Mouse (Mus musculus) neural tube, embryonic 11.5 days (tissue): ENCODE data around the gene F830045P16Rik. TPM values are rescaled to one million over a fixed set of nuclear protein-coding genes. Genes with fewer than 3 reads are reported as not detected.

ENCODE experiments used
- ATAC-seq: fragments of 200-750 bp; cut with Nextera tagmentation; 2 replicates; pipeline ENCODE4 v1.8.0; 2017; ENCODE audit warnings: moderate number of reproducible peaks, mild to moderate bottlenecking, moderate TSS enrichment, moderate library complexity; ENCODE audit not compliant: insufficient read depth, low FRiP score, low TSS enrichment
- DNase-seq: peaks from one replicate; pipeline ENCODE4 v3.0.0-alpha.2; 2015; ENCODE audit warnings: low spot score
- H3K27ac ChIP-seq: fragments of 300-500 bp; sonication (generic); 2 replicates; pipeline ENCODE4 v1.5.1; 2014; ENCODE audit warnings: low read depth, mild to moderate bottlenecking, low read length
- H3K27me3 ChIP-seq: fragments of 300-500 bp; sonication (generic); 2 replicates; pipeline ENCODE4 v1.6.1; 2014; ENCODE audit warnings: mild to moderate bottlenecking, low read length, mixed read lengths; ENCODE audit not compliant: control insufficient read depth, insufficient read depth
- H3K36me3 ChIP-seq: fragments of 300-500 bp; sonication (generic); 2 replicates; pipeline ENCODE4 v1.6.1; 2014; ENCODE audit warnings: mild to moderate bottlenecking, low read length, moderate library complexity, mixed read lengths; ENCODE audit not compliant: control insufficient read depth, insufficient read depth
- H3K4me1 ChIP-seq: fragments of 300-500 bp; sonication (generic); 2 replicates; pipeline ENCODE4 v1.6.1; 2014; ENCODE audit warnings: low read length, mixed read lengths; ENCODE audit not compliant: control insufficient read depth, insufficient read depth
- H3K4me2 ChIP-seq: fragments of 300-500 bp; sonication (generic); 2 replicates; pipeline ENCODE4 v1.6.1; 2014; ENCODE audit warnings: low read depth, mild to moderate bottlenecking, moderate library complexity
- H3K4me3 ChIP-seq: fragments of 300-500 bp; sonication (generic); 2 replicates; pipeline ENCODE4 v1.5.1; 2014; ENCODE audit warnings: low read depth, low read length
- H3K9ac ChIP-seq: fragments of 300-500 bp; sonication (generic); 2 replicates; pipeline ENCODE4 v1.6.1; 2014; ENCODE audit warnings: mild to moderate bottlenecking, low read length
- H3K9me3 ChIP-seq: fragments of 300-500 bp; sonication (generic); 2 replicates; pipeline ENCODE4 v1.6.1; 2016; ENCODE audit warnings: low read length; ENCODE audit not compliant: control insufficient read depth
- WGBS: fragments of 180-500 bp; shearing (Covaris S2); extraction: QIAGEN DNeasy Blood & Tissue Kit; methylation state at CpG from one replicate; pipeline ENCODE4 v1.1.7; 2014; 5-methylcytosine and 5-hydroxymethylcytosine counted together
- polyA plus RNA-seq: library from polyadenylated mRNA; unstranded; fragments of >200 nt; fragmentation: Nextera tagmentation; extraction: Ambion mirVana; gene quantifications from 2 replicates; pipeline ENCODE4 v1.2.1, GENCODE M21; 2014

Gene F830045P16Rik
- polyA plus RNA-seq, 1 experiment from 2014 or later, result not detected

- DNase-seq (no peak), ATAC-seq (no peak)
- peaks cover 5% of the 10 kb centered on the region; the same call in 1 of the 2 replicates for H3K4me1 ChIP-seq
- 83% methylated on average over 4 of the region's 4 CpGs for WGBS
- no peaks in the 10 kb centered on the region for H3K9me3 ChIP-seq
- H3K4me3 ChIP-seq, result no peak overlapping the region
- H3K4me2 ChIP-seq, result no peak overlapping the region
- no peaks in the 10 kb centered on the region for H3K36me3 ChIP-seq
- no peak overlapping the region for H3K27ac ChIP-seq
- H3K27me3 ChIP-seq, result no peaks in the 10 kb centered on the region
- H3K9ac ChIP-seq, result no peak overlapping the region
These were observed 1.5 kb upstream of the F830045P16Rik start for GRCm38 (mm10) chr2:129537926-129538325.

- DNase-seq (no peak), ATAC-seq (no peak)
- Histone ChIP-seq H3K4me3 (no peak overlapping the region), H3K27ac (no peak overlapping the region), H3K9ac (no peak overlapping the region), H3K4me2 (no peak overlapping the region), H3K27me3 (no peaks in the 10 kb centered on the region), H3K36me3 (no peaks in the 10 kb centered on the region), H3K9me3 (no peaks in the 10 kb centered on the region), H3K4me1 (peaks cover 5% of the 10 kb centered on the region; the same call in 1 of the 2 replicates)
- 23% methylated on average over 7 of the region's 7 CpGs for WGBS
These were observed 958 bp upstream of the F830045P16Rik start for GRCm38 (mm10) chr2:129537360-129537759.

GRCm38 (mm10) chr2:129536926-129537325 lies 524 bp upstream of the F830045P16Rik start:
- Histone ChIP-seq H3K36me3 (no peaks in the 10 kb centered on the region), H3K9ac (no peak overlapping the region), H3K4me1 (peaks cover 5% of the 10 kb centered on the region; the same call in 1 of the 2 replicates), H3K9me3 (no peaks in the 10 kb centered on the region), H3K27ac (no peak overlapping the region), H3K4me3 (no peak overlapping the region), H3K4me2 (no peak overlapping the region), H3K27me3 (no peaks in the 10 kb centered on the region)
- WGBS, result 73% methylated on average over 1 of the region's 1 CpGs
- no peak for ATAC-seq
- DNase-seq, result no peak

- Histone ChIP-seq H3K4me2 (no peak overlapping the region), H3K27ac (no peak overlapping the region), H3K27me3 (no peaks in the 10 kb centered on the region), H3K4me1 (peaks cover 10% of the 10 kb centered on the region; the same call in 1 of the 2 replicates), H3K9me3 (no peaks in the 10 kb centered on the region), H3K4me3 (no peak overlapping the region), H3K36me3 (no peaks in the 10 kb centered on the region), H3K9ac (no peak overlapping the region)
- ATAC-seq, result no peak
- no peak for DNase-seq
- WGBS, result 55% methylated on average over 5 of the region's 5 CpGs
These were observed 1.4 kb downstream of the F830045P16Rik start for GRCm38 (mm10) chr2:129534886-129535591.

GRCm38 (mm10) chr2:129531890-129532289 lies 4.5 kb downstream of the F830045P16Rik start:
- H3K9ac ChIP-seq, result no peak overlapping the region
- WGBS, result 79% methylated on average over 2 of the region's 2 CpGs
- H3K4me2 ChIP-seq, result no peak overlapping the region
- H3K9me3 ChIP-seq, result no peaks in the 10 kb centered on the region
- H3K27me3 ChIP-seq, result no peaks in the 10 kb centered on the region
- no peak overlapping the region for H3K4me3 ChIP-seq
- no peak overlapping the region for H3K27ac ChIP-seq
- H3K4me1 ChIP-seq, result peaks cover 5% of the 10 kb centered on the region; the same call in 1 of the 2 replicates
- no peak for ATAC-seq
- H3K36me3 ChIP-seq, result no peaks in the 10 kb centered on the region
- no peak for DNase-seq

- Histone ChIP-seq H3K27ac (no peak overlapping the region), H3K27me3 (no peaks in the 10 kb centered on the region), H3K9ac (no peak overlapping the region), H3K4me2 (no peak overlapping the region), H3K36me3 (no peaks in the 10 kb centered on the region), H3K4me1 (peaks cover 5% of the 10 kb centered on the region; the same call in 1 of the 2 replicates), H3K4me3 (no peak overlapping the region), H3K9me3 (no peaks in the 10 kb centered on the region)
- DNase-seq, result no peak
- ATAC-seq, result no peak
These were observed 5.3 kb downstream of the F830045P16Rik start for GRCm38 (mm10) chr2:129531102-129531501.

GRCm38 (mm10) chr2:129529297-129530209 lies 6.8 kb downstream of the F830045P16Rik start:
- 15% methylated on average over 14 of the region's 14 CpGs for WGBS
- H3K4me3 ChIP-seq, result no peak overlapping the region

GRCm38 (mm10) chr2:129527916-129528315 lies 8.5 kb downstream of the F830045P16Rik start:
- WGBS, result 88% methylated on average over 4 of the region's 4 CpGs
- no peak for ATAC-seq
- no peaks in the 10 kb centered on the region for H3K9me3 ChIP-seq

More at GRCm38 (mm10) chr2:129529297-129530209, 6.8 kb downstream of the F830045P16Rik start:
- Histone ChIP-seq H3K27me3 (no peaks in the 10 kb centered on the region), H3K9ac (0 out of 2 replicates have a peak overlapping the region, but pooled peaks have one; percentile 5), H3K4me2 (0 out of 2 replicates have a peak overlapping the region, but pooled peaks have one; percentile 6), H3K36me3 (no peaks in the 10 kb centered on the region), H3K27ac (no peak overlapping the region), H3K9me3 (no peaks in the 10 kb centered on the region), H3K4me1 (peaks cover 5% of the 10 kb centered on the region; the same call in 1 of the 2 replicates)
- DNase-seq (peak; percentile 77), ATAC-seq (peak; percentile 87)

More at GRCm38 (mm10) chr2:129527916-129528315, 8.5 kb downstream of the F830045P16Rik start:
- no peak overlapping the region for H3K27ac ChIP-seq
- H3K36me3 ChIP-seq, result no peaks in the 10 kb centered on the region
- no peak overlapping the region for H3K4me3 ChIP-seq
- H3K9ac ChIP-seq, result no peak overlapping the region
- DNase-seq, result no peak
- H3K4me1 ChIP-seq, result peaks cover 5% of the 10 kb centered on the region; the same call in 1 of the 2 replicates
- no peak overlapping the region for H3K4me2 ChIP-seq
- no peaks in the 10 kb centered on the region for H3K27me3 ChIP-seq
